Mouse (Mus musculus) neural tube, embryonic 11.5 days (tissue): ENCODE data around the gene Zfp182. TPM values are rescaled to one million over a fixed set of nuclear protein-coding genes. Genes with fewer than 3 reads are reported as not detected.

ENCODE experiments used
- polyA plus RNA-seq: library from polyadenylated mRNA; unstranded; fragments of >200 nt; fragmentation: Nextera tagmentation; extraction: Ambion mirVana; gene quantifications from 2 replicates; pipeline ENCODE4 v1.2.1, GENCODE M21; 2014

The Zfp182 gene
- polyA plus RNA-seq, 1 experiment from 2014 or later: 7.4 TPM

Other genes starting within 250 kb of the Zfp182 start
- 10.6 and 13.5 TPM in 2 replicates for gene Timp1, start 192.2 kb downstream of the Zfp182 start, polyA plus RNA-seq
- 17.1 and 21.4 TPM in 2 replicates for gene Syn1, start 141.3 kb downstream of the Zfp182 start, polyA plus RNA-seq
- gene Cfp, start 130.8 kb downstream of the Zfp182 start, polyA plus RNA-seq: 3.4 and 4.1 TPM in 2 replicates
- gene Elk1, start 111.7 kb downstream of the Zfp182 start, polyA plus RNA-seq: 6.9 TPM in 2 replicates
- gene Uxt, start 100.3 kb downstream of the Zfp182 start, polyA plus RNA-seq: 50.2 and 52.8 TPM in 2 replicates
- not detected in 2 replicates for gene Spaca5, start 6.1 kb upstream of the Zfp182 start, polyA plus RNA-seq
- 2.5 TPM in 2 replicates for gene Zfp300, start 27.2 kb upstream of the Zfp182 start, polyA plus RNA-seq
- gene Ssxa1, start 53.5 kb upstream of the Zfp182 start, polyA plus RNA-seq: not detected in 2 replicates
- gene Gm21876, start 113.3 kb upstream of the Zfp182 start, polyA plus RNA-seq: not detected in 2 replicates